8 mouse cellular contexts compared by ENCODE assay signal in the genomic region with DNA sequence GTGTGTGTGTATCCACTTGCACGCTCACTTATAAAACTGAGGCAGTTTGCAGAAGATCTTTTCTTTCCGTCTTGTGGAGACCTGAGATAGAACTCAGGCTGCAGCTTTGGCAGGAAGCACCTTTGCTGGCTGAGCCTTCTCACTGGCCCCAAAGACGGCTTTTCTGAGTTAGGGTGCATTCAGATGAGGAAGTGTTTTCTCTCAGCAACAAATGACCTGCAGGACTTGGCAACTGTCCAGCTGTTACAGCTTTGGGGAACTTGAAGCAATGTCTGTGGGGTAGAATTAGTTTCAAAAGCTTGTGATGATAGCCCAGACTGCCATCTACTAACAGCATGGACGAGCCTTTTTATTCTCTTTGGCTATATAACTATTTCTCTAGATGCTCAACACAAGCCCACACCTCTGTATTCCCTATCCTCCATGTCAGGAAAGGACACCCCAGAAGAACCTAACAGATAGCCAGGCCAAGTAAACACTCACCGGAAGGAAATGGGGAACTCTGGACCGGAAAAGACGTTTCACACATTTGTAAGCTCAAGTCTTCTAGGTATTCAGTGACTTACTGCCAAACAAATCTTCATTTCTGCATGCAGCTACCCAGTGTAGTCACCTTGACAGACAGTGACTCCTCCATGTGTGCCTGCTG.
DNase-seq lines count a peak whose midpoint lies in the region; ATAC-seq lines count a peak whose summit lies in the region.

No protein-coding gene starts in this region.

- H3K27ac ChIP-seq in embryonic facial prominence, embryonic 14.5 days (replicated peaks; ENCODE audit: low read depth, low read length), result no peak overlapping the region
- H3K27ac ChIP-seq in embryonic facial prominence, embryonic 10.5 days (replicated peaks), result no peak overlapping the region
- H3K27ac ChIP-seq in lung, embryonic 16.5 days (ENCODE audit: low read length), result no peak overlapping the region

- 59% methylated on average over 7 of the region's 7 CpGs for WGBS in embryonic facial prominence, embryonic 14.5 days
- WGBS in embryonic facial prominence, embryonic 10.5 days, result 79% methylated on average over 7 of the region's 7 CpGs
- WGBS in lung, embryonic 16.5 days, result 34% methylated on average over 7 of the region's 7 CpGs

- peak; percentile 64 for DNase-seq in embryonic facial prominence, embryonic 14.5 days (ENCODE audit: low spot score)
- DNase-seq in embryonic facial prominence, embryonic 10.5 days (ENCODE audit: low spot score), result no peak
- peak; percentile 43 for DNase-seq in urinary bladder, postnatal 14 days (ENCODE audit: low spot score)
- DNase-seq in urinary bladder, postnatal 25 days (ENCODE audit: low spot score), result no peak
- peak; percentile 90 to 94 for DNase-seq in spleen, postnatal 36 days (ENCODE audit: low spot score in 2 of 2)
- DNase-seq in ovary, postnatal 10 days (ENCODE audit: low spot score), result no peak

- no peak overlapping the region for H3K4me3 ChIP-seq in embryonic facial prominence, embryonic 14.5 days (ENCODE audit: low read depth, low read length)
- no peak overlapping the region for H3K4me3 ChIP-seq in embryonic facial prominence, embryonic 10.5 days
- no peak overlapping the region for H3K4me3 ChIP-seq in lung, embryonic 16.5 days (ENCODE audit: low read length)

- H3K4me1 ChIP-seq in embryonic facial prominence, embryonic 14.5 days (ENCODE audit: control insufficient read depth, insufficient read depth, low read length), result peaks cover 3% of the 10 kb centered on the region; the same call in 1 of the 2 replicates
- H3K4me1 ChIP-seq in embryonic facial prominence, embryonic 10.5 days, result peaks cover 5% of the 10 kb centered on the region; the same call in 1 of the 2 replicates
- peaks cover 19% of the 10 kb centered on the region for H3K4me1 ChIP-seq in lung, embryonic 16.5 days (replicated peaks; ENCODE audit: control insufficient read depth, insufficient read depth, low read length)

- no peaks in the 10 kb centered on the region for H3K36me3 ChIP-seq in embryonic facial prominence, embryonic 14.5 days (ENCODE audit: control insufficient read depth, insufficient read depth, low read length)
- H3K36me3 ChIP-seq in embryonic facial prominence, embryonic 10.5 days (replicated peaks), result no peaks in the 10 kb centered on the region
- H3K36me3 ChIP-seq in lung, embryonic 16.5 days (ENCODE audit: control insufficient read depth, insufficient read depth, low read length), result no peaks in the 10 kb centered on the region

- H3K4me2 ChIP-seq in embryonic facial prominence, embryonic 14.5 days (ENCODE audit: low read depth, low read length), result no peak overlapping the region
- no peak overlapping the region for H3K4me2 ChIP-seq in lung, embryonic 16.5 days (ENCODE audit: low read depth, low read length)

- no peaks in the 10 kb centered on the region for H3K27me3 ChIP-seq in embryonic facial prominence, embryonic 14.5 days (replicated peaks; ENCODE audit: control insufficient read depth, insufficient read depth, low read length)
- 0 out of 2 replicates have a peak, but pooled peaks cover 4% of the 10 kb centered on the region for H3K27me3 ChIP-seq in embryonic facial prominence, embryonic 10.5 days (replicated peaks; ENCODE audit: low read depth, poor library complexity, severe bottlenecking)
- no peaks in the 10 kb centered on the region for H3K27me3 ChIP-seq in lung, embryonic 16.5 days (ENCODE audit: control insufficient read depth, insufficient read depth, low read depth, low read length)

- H3K9ac ChIP-seq in embryonic facial prominence, embryonic 14.5 days (ENCODE audit: low read depth, low read length), result no peak overlapping the region
- H3K9ac ChIP-seq in lung, embryonic 16.5 days (ENCODE audit: low read length), result no peak overlapping the region

- no peak for ATAC-seq in embryonic facial prominence, embryonic 14.5 days (ENCODE audit: low read depth)
- peak; percentile 94 to 95 for ATAC-seq in hematopoietic stem cell, adult 5-6 weeks (replicated peaks in 1 of 2; ENCODE audit: insufficient read depth in 1 of 2, low FRiP score in 2 of 2, low TSS enrichment in 1 of 2, low read depth in 1 of 2, poor library complexity in 2 of 2, severe bottlenecking in 2 of 2)
- peak; percentile 31; the same call in 1 of the 2 replicates for ATAC-seq in lung, embryonic 16.5 days (ENCODE audit: low read depth)

- no peaks in the 10 kb centered on the region for H3K9me3 ChIP-seq in embryonic facial prominence, embryonic 14.5 days (ENCODE audit: control insufficient read depth, low read length)
- H3K9me3 ChIP-seq in embryonic facial prominence, embryonic 10.5 days, result no peaks in the 10 kb centered on the region
- H3K9me3 ChIP-seq in lung, embryonic 16.5 days (ENCODE audit: control insufficient read depth, low read length), result no peaks in the 10 kb centered on the region

Comparison
In these comparisons a context has a peak if more than half of its experiments do, and no peak if none do; other contexts are left out.
1. DNase-seq: peak in embryonic facial prominence, embryonic 14.5 days (single experiment), urinary bladder, postnatal 14 days (single experiment) and spleen, postnatal 36 days (2 of 2); none in embryonic facial prominence, embryonic 10.5 days (single experiment), urinary bladder, postnatal 25 days (single experiment) and ovary, postnatal 10 days (single experiment).